Mouse (Mus musculus) megakaryocyte-erythroid progenitor cell, adult 5-6 weeks (primary cell): ENCODE results near the gene Zswim4. TPM values are rescaled to one million over a fixed set of nuclear protein-coding genes. Genes with fewer than 3 reads are reported as not detected.

Experiments used
- ATAC-seq: replicated peaks from 2 replicates; pipeline ENCODE4 v1.8.0; 2016; ENCODE audit warnings: mild to moderate bottlenecking, inconsistent platforms; ENCODE audit not compliant: severe bottlenecking, poor library complexity, low FRiP score, low TSS enrichment
- total RNA-seq, 2 experiments: library from RNA; stranded (forward) in 1 of 2; stranded (reverse) in 1 of 2; fragments of 200-1000, 215-1000 nt in 1 of 2; fragments of >200 nt in 1 of 2; fragmentation: Nextera tagmentation in 1 of 2; gene quantifications; 2 replicates each; pipeline ENCODE4 v1.2.3; 2014 to 2017

The Zswim4 gene
- total RNA-seq, 2 experiments from 2014 or later: 2.8 to 3.3 TPM

DNA sequence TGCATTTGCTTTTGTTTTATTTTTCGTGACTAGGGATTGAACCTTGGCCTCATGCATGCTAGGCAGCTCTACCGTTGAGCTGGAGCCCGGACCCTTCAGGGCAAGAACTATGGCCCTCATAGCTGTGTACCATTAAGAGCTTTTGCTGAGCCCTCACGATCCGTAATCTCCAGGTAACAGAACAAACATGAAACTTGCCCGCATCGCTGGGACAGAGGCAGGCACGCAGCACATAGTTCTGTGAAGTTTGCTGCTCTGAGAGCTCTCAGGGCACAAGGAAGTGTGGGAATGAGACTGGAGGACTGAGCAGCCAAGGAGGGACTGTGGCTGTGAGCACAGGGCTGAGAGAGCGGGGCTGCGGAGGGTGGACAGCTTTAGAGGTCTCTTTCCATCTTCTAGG, 48.2 kb downstream of the Zswim4 start:
- no peak for ATAC-seq

DNA sequence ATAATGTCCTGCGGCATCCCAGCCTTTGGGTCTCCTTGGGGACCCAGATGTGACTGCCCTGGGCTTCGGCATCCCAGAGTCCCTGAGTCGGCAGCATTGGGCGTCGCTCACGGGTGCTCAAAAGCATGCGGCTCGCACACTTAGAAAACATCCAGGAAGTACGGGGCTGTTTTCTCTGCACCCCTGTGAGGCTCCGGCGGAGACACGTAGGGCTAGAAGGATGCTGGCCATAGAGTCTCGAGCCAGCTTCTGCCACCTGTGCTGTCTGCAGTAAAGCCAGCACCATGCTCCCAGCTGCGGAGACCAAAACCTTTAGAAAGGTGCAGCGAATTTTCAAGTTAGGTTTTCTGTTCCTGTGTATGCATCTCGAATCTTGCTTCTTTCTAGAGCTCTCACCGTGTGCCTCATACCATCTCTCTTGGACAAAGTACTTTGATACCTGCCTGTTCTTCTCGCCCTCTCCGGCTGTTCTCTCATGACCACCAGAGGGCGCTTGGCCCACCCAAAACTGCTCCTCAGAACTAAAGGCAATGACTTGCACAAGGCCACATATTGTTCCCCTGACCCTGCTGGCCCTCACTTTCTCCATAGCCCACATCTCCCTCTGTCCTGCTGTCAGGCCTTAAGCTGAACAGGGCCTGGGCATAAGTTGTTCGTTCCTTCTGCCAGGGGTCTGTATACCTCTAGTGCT, 49.6 kb downstream of the Zswim4 start:
- peak; percentile 58 for ATAC-seq

DNA sequence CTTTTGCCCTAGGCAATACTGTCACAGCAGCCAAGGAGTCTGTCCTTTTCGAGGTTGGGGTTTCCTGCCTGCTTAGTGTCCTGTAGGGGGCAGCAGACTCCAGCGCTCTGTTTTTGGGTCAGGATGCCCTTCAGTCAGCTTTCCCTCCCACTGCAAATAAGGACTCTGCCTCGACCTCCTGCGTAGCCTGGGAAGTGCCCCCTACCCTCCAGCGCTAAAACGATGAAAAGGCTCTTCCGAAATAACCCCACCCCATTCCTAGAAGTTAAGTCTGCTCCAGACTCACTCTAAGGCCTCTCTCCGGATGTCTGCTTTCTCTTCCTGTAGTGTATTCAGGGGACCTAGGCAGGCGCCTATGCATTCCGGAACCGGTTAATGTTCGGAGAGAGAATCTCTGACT, 50.3 kb downstream of the Zswim4 start:
- ATAC-seq: peak; percentile 65

DNA sequence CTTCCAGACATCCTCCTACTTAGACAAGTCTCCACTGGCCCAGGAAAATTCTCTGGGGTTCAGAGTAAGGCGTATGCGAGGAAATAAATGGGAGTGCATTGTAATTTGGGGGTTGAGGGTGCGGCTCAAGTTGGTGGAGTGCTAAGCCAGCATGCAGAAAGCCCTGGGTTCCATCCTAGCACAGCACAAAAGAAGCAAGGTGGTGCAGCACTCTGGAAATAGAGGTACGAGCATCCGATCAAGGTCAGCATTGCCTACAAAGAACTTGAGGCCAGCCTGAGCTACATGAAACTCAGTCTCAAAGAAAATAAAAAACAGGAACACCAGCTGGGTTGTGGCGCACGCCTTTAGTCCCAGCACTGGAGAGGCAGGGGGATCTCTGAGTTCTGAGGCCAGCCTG, 51.7 kb downstream of the Zswim4 start, which contains the start of gene Nanos3:
Nanos3 (minus strand) TSS at position 101 of the 400 bp plus-strand sequence.
- ATAC-seq: no peak

DNA sequence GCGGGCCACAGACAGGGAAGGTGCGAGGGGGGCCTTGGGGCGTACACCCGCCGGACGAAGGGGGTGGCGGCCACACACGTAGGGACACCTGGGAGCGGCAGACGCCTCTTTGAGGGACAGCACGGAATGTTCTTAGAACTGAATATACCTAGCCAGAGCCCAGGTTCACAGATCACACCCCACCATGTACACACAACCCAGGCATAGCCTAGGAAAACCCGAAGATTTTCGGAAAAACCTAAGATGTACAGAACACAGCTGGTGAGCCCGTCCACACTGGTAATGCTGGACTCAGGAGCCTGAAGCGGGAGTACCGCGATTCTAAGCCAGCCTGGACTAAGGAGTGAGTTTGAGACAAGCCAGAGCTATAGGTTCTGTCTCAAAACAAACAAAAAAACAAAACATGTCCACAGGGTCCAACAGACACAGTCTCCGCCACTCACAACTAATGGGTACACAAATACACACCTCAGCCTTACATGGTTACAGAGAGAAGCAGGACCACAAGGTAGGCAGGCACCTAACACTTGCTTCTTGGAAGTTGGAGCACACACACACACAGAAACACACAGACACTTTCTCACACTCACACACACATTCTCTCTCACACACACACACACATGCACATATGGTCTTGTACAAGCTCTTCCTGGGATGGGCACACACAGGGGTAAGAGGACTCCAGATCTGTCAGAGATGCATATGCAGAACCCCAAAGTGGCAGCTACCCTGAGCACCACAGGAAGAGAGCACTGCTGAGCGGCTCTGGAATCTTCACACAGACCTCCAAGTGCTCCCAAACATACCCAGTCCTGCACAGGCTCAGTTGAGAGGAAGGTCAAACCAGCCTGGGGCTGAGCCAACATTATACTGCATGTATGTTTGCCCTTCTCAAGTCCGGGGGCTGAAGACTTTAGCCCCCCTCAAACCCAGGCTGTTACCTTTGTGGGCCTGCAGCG, 52.5 kb downstream of the Zswim4 start:
- ATAC-seq: no peak

DNA sequence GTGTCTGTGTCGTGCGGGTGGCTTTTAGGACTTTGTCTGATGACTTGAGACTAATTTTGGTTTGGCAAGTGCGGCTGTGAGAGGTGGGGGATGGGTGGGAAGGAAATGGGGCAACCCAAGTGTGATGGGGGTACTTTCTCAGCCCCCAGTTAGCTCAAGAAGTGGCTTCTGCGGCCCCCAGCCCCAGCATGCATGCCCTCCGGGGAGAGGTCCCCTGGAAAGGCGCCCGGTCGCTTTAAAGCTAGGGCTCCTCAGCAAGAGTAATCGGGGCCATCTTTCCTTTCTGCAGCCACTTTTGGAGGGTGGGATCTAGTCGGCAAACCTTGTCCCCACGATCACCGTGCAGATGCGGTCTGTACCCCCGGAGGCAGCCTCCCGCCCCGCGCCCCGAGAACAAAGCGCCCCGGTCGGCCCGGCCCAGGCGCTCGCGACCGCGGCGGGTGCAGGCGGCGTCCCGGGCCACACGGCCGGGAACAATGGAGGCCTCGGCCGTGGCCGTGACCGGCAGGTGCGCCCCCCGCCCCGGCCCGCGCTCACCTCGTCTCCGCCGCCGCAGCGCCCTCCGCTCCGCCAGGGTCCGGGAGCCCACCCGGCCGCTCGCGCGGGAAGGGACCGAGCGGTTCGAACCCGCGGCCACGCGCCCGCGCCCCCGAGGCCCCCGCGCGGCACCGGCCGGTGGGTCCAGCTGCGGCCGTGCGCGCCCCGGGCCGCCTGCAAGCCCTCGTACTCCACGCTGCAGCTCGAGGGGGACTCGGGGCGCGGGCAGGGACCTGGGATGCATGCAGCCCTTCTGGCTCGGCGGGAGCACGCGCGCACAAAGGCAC, 53.4 kb downstream of the Zswim4 start:
- ATAC-seq: no peak

DNA sequence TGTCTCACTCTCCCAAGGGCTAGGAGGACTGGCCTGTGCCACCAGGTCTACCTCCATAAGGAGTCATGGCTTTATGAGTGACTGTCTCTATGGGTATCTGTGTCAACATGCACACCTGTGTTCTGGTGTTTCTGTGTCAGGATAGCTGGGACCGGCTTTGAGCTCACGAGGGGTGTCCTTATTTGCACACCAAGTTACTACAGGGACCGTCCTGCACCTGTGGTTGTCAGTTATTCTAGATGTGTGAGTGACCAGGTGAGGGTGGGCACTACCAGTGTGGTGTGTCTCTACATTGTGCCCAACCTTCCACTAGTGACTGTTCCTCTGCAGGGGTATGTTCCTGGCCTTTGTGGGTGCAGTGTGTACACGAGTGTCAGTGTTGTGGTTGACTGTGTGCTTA, 54.0 kb downstream of the Zswim4 start:
- ATAC-seq: no peak

DNA sequence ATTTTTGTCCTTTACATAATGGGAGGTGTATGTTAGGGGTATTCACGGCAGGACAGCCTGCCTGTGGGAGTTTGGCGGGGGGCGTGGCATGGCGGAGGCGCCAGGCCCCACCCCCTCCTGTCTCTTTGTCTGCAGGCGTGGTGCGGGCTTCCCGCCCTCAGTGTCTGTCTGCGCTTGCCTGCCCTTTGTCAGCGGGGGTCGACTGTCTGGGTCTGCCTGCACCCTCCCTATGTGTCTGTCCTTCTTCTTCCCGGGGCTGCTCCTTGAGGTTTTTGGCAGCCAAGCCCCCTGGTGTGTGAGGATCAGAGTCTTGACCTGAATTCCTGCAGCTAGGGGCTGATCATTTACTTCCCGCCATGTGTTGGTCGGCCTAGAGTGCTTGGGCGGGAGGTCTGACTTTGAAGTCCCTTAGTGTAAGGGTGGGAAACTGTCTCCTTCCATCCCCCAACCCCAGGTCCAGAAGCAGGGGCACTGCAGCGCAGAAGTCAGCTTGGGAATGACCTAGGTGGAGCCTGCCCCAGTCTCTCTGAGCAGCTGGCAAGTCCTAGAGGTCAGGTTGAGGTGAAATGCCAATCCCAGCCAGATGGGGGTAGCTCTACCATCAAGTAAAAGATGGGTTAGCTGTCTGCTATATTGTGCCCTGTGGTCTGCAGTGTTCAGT, 56.2 kb downstream of the Zswim4 start:
- peak; percentile 33 for ATAC-seq

DNA sequence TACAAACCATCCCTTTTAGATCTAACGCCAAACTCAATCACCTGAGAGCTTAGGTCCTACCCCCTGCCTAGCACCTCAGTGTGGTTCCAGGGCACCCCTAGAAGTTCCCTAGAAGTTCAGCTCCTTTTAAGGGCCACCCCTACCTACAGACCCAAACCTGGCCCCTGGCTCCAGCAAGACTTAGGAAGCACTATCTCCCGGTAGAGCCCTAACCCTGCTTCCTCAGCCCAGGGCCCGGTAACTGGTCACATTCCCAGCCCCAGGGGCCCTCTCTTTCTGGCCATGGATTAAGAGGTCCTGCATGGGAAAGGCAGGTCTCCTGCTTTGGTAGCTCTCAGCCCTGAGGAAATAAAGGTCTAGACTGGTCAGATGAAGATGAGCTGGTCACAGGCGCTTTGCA, 56.9 kb downstream of the Zswim4 start:
- ATAC-seq: no peak

DNA sequence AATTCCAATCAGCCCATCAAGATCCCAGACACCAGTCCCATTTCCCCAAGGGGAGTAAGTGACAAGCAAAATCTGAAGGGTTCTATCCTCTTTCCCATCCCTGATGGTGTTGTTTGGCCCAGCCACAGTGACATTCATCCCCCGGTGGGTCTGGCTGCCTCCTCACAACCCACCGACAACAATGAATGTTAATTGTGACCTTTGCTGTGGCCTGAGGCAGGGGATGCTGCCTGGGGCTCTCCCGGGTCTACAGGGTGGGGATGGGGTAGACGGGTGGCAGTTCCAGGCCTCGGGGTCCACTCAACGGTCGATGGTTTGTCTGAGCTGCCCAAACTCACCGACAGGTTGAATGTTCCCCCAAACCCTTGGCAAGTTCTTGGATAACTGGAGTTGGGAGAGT, 58.3 kb downstream of the Zswim4 start:
- ATAC-seq: no peak

DNA sequence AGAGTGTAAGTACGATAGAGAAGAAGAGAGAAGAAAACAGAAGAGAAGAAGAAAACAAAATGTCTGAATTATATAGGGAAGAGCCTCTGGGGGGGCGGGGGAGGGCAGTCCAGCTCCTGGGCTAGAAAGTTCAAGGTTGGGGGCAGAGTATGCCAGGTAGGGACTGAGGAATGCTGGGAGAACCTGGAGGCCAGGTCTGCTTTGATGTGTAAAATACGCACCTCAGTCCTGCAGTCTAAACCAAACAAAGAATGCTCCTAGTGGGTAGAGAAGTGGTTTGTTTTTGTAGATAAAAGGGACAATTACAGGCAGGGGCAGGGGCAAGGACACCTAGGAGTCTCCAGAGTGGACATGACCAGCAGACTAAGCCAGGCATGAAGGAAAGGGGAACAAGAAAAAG, 59.5 kb downstream of the Zswim4 start:
- no peak for ATAC-seq

DNA sequence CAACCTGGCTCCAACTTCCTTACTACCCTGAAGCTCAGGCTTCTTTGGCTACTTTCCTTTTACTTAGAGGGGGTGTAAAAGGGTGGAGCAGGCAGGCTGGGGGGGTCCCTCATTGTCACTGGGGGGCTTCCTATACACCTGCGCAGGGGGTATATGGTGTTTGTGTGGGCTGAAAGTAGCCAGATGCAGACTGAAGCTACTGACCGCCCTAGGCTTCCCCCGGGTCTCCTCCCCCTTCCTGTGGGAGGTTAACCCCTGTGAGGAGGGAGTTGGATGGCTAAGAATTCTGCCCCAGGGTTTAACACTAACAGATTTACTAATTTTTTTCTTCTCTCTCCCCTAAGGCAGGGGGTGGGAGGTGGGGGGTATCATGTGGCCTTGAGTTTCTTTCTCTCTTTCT, 60.3 kb downstream of the Zswim4 start:
- ATAC-seq: no peak

DNA sequence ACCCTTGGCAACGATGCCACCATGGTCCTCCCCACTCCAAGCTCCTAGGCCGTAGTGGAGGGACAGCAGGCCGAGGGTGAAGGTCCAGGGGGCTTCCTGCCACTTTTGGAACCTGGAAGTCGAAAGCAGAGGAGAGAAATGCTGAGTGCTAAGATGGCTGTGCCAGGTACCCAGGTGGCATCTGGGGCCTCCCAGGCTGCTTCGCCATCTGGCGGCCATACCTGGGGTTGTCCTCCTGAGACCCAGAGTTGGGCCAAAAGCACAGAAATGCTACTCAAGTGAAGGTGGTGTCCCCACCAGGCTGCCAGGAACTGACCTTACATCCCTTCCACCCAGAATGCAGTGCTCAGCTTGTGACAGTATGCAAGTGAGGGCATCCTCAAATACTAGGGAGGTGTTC, 63.0 kb downstream of the Zswim4 start:
- ATAC-seq: peak; percentile 69

DNA sequence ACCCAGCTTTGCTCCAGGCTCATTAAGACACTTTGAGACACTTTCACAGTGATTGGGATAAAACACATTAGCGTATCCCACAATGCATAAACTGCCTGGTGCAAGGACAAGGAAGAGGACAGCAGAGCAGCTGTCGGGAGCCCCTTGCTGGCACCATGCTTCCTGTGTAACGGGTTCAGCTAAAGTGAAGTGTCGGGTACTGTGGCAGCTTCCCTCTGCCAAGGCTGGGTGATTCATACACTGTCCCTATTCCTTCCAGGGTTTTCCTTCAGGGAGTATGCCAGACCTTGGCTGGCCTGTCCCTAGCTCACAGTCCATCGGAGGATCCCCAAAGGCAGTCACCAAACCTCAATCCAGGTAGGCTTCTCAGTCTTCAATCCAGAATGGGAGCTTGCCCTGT, 66.8 kb downstream of the Zswim4 start:
- ATAC-seq: no peak

DNA sequence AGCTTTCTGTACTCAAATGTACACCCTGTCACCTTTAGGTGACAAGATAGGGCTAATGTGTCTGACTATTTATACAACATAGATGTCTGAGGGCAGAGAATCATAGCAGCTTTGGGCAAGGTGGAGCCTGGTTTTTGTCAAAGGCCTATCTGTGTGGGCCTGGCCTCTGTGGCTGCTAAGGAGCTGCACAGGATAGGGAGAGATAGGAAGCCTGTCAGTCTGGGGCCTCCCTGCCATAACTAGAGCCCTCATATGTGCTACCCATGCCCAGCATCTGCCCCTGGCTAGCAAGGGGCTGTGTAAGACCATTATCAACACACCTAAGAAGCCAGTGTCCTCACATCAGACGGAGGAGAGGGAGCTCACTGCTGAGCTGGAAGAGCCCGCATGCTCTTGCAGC, 69.2 kb downstream of the Zswim4 start:
- ATAC-seq: peak; percentile 75

Other genes with a start within 250 kb of the Zswim4 start
- 103 and 123 TPM in 2 replicates for gene Samd1, start 239.4 kb downstream of the Zswim4 start, total RNA-seq (2014; fragmentation: Nextera tagmentation)
- 57.4 and 79.8 TPM in 2 replicates for gene Samd1, start 239.4 kb downstream of the Zswim4 start, total RNA-seq (2017)
- gene 1700067K01Rik, start 235.6 kb downstream of the Zswim4 start, total RNA-seq (2014; fragmentation: Nextera tagmentation): 1.4 and 2.3 TPM in 2 replicates
- 0.76 and 2.3 TPM in 2 replicates for gene 1700067K01Rik, start 235.6 kb downstream of the Zswim4 start, total RNA-seq (2017)
- gene 2210011C24Rik, start 224.9 kb downstream of the Zswim4 start, total RNA-seq (2014; fragmentation: Nextera tagmentation): not detected in 2 replicates
- not detected in 2 replicates for gene 2210011C24Rik, start 224.9 kb downstream of the Zswim4 start, total RNA-seq (2017)
- not detected in 2 replicates for gene Palm3, start 215.6 kb downstream of the Zswim4 start, total RNA-seq (2014; fragmentation: Nextera tagmentation)
- 0.30 TPM in 1 of 2 replicates, not detected in the other for gene Palm3, start 215.6 kb downstream of the Zswim4 start, total RNA-seq (2017)
- gene Il27ra, start 194.5 kb downstream of the Zswim4 start, total RNA-seq (2014; fragmentation: Nextera tagmentation): 16.0 and 24.2 TPM in 2 replicates
- 4.5 TPM in 2 replicates for gene Il27ra, start 194.5 kb downstream of the Zswim4 start, total RNA-seq (2017)
- gene Rln3, start 192.1 kb downstream of the Zswim4 start, total RNA-seq (2014; fragmentation: Nextera tagmentation): not detected in 2 replicates
- not detected in 2 replicates for gene Rln3, start 192.1 kb downstream of the Zswim4 start, total RNA-seq (2017)
- gene Gm10643, start 171.9 kb downstream of the Zswim4 start, total RNA-seq (2014; fragmentation: Nextera tagmentation): 3.3 TPM in 1 of 2 replicates, not detected in the other
- gene Gm10643, start 171.9 kb downstream of the Zswim4 start, total RNA-seq (2017): 1.6 and 4.2 TPM in 2 replicates
- gene Rfx1, start 170.2 kb downstream of the Zswim4 start, total RNA-seq (2014; fragmentation: Nextera tagmentation): 10.2 and 11.9 TPM in 2 replicates
- 2.1 and 3.7 TPM in 2 replicates for gene Rfx1, start 170.2 kb downstream of the Zswim4 start, total RNA-seq (2017)
- 27.0 and 27.3 TPM in 2 replicates for gene Dcaf15, start 132.3 kb downstream of the Zswim4 start, total RNA-seq (2014; fragmentation: Nextera tagmentation)
- gene Dcaf15, start 132.3 kb downstream of the Zswim4 start, total RNA-seq (2017): 14.1 and 16.3 TPM in 2 replicates
- 0.79 TPM in 1 of 2 replicates, not detected in the other for gene Podnl1, start 111.1 kb downstream of the Zswim4 start, total RNA-seq (2014; fragmentation: Nextera tagmentation)
- gene Podnl1, start 111.1 kb downstream of the Zswim4 start, total RNA-seq (2017): 0.14 TPM in 1 of 2 replicates, not detected in the other
- gene Cc2d1a, start 89.1 kb downstream of the Zswim4 start, total RNA-seq (2014; fragmentation: Nextera tagmentation): 8.6 and 10.7 TPM in 2 replicates
- gene Cc2d1a, start 89.1 kb downstream of the Zswim4 start, total RNA-seq (2017): 3.2 and 6.9 TPM in 2 replicates
- 0.49 and 0.50 TPM in 2 replicates for gene 4930432K21Rik, start 89.0 kb downstream of the Zswim4 start, total RNA-seq (2014; fragmentation: Nextera tagmentation)
- 1.1 and 1.7 TPM in 2 replicates for gene 4930432K21Rik, start 89.0 kb downstream of the Zswim4 start, total RNA-seq (2017)
- 2.9 and 5.0 TPM in 2 replicates for gene Nanos3, start 51.8 kb downstream of the Zswim4 start, total RNA-seq (2014; fragmentation: Nextera tagmentation)
- gene Nanos3, start 51.8 kb downstream of the Zswim4 start, total RNA-seq (2017): not detected in 2 replicates
- 122 and 195 TPM in 2 replicates for gene D8Ertd738e, start 12.7 kb upstream of the Zswim4 start, total RNA-seq (2014; fragmentation: Nextera tagmentation)
- gene D8Ertd738e, start 12.7 kb upstream of the Zswim4 start, total RNA-seq (2017): 63.7 and 94.8 TPM in 2 replicates
- 36.7 and 51.9 TPM in 2 replicates for gene Mri1, start 20.3 kb upstream of the Zswim4 start, total RNA-seq (2014; fragmentation: Nextera tagmentation)
- gene Mri1, start 20.3 kb upstream of the Zswim4 start, total RNA-seq (2017): 19.1 and 19.3 TPM in 2 replicates
- 18.0 and 20.9 TPM in 2 replicates for gene Ccdc130, start 33.3 kb upstream of the Zswim4 start, total RNA-seq (2014; fragmentation: Nextera tagmentation)
- gene Ccdc130, start 33.3 kb upstream of the Zswim4 start, total RNA-seq (2017): 9.5 and 12.7 TPM in 2 replicates
- 0.42 and 0.54 TPM in 2 replicates for gene Cacna1a, start 151.4 kb upstream of the Zswim4 start, total RNA-seq (2014; fragmentation: Nextera tagmentation)
- gene Cacna1a, start 151.4 kb upstream of the Zswim4 start, total RNA-seq (2017): 0.19 and 7.6 TPM in 2 replicates